Mouse (Mus musculus): ENCODE measurements around the gene Kctd6.

The Kctd6 gene

GRCm38 (mm10) chr14:8214299-8215207, 613 bp downstream of the Kctd6 start:
- peak; percentile 83 for DNase-seq

- DNase-seq = peak; percentile 31
Observed at GRCm38 (mm10) chr14:8215208-8215778, 1.4 kb downstream of the Kctd6 start.

DNA sequence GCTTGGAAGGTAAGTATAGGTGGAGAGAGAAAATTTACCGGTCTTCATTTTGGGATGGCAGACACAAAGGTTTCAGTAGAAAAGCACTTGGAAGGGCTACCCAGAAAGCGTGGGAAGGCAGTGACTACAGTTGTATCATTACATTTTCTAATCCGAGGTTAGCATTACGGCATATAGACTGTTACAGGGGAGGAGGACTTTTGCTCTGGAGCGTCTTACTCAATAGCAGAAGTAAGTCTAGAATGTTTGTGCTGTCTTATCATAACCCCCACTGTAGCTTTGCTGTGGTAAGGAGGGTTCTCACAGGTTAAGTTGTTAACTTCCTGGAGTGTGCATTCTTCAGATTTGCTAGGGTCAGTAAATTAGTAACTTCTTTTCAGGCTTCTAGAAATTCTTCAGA, 2.2 kb downstream of the Kctd6 start:
- no peak for DNase-seq

- peak; percentile 35 for DNase-seq
Observed at GRCm38 (mm10) chr14:8218238-8218637, 4.3 kb downstream of the Kctd6 start.

DNA sequence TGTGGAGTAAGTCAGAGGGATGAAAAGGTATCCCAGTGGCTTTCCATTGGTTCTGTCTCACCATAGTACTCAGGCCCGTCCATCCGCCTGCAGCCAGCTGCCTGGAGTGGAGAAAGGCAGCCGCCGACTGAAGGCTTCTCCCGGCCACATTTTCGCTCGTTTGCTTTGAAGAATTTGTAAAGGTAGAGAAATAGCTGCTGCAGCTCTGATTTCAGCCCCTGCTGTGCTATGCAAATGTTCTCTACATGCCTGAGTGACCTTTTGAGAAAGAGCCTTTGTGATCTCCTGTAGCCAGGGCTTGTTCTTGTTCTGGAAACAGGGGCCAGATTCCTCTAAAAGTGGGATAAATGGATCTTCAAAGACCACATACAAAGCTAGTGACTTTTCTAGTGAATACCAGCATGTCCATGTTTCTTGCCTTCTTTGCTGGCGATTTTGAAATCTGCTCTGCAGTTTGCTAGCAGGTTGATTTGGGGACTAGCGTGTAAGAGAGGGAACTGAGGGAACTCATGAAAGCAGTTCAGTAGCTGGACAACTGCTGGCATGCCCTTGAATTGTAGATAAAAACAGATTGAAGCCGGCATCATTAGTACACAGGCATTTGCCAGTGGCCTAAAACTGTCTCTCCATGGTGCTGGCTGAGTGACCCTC, 4.9 kb downstream of the Kctd6 start:
- DNase-seq = peak; percentile 57

- no peak for DNase-seq
Observed at GRCm38 (mm10) chr14:8219876-8220275, 5.9 kb downstream of the Kctd6 start.

GRCm38 (mm10) chr14:8220306-8220705, 6.4 kb downstream of the Kctd6 start:
- peak; percentile 47 for DNase-seq

- no peak for DNase-seq
Observed at GRCm38 (mm10) chr14:8220912-8221311, 7.0 kb downstream of the Kctd6 start.

DNA sequence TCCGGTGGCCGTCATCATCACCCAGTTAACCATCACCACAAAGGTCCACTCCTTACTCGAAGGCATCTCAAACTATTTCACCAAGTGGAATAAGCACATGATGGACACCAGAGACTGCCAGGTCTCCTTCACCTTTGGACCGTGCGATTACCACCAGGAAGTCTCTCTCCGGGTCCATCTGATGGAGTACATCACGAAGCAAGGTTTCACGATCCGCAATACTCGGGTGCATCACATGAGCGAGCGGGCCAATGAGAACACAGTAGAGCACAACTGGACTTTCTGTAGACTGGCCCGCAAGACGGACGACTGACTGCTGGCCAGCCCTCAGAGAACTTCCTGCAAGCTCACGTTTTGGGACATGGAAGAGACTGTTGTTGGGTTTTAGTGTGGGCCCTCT, 8.6 kb downstream of the Kctd6 start:
- no peak for DNase-seq

DNA sequence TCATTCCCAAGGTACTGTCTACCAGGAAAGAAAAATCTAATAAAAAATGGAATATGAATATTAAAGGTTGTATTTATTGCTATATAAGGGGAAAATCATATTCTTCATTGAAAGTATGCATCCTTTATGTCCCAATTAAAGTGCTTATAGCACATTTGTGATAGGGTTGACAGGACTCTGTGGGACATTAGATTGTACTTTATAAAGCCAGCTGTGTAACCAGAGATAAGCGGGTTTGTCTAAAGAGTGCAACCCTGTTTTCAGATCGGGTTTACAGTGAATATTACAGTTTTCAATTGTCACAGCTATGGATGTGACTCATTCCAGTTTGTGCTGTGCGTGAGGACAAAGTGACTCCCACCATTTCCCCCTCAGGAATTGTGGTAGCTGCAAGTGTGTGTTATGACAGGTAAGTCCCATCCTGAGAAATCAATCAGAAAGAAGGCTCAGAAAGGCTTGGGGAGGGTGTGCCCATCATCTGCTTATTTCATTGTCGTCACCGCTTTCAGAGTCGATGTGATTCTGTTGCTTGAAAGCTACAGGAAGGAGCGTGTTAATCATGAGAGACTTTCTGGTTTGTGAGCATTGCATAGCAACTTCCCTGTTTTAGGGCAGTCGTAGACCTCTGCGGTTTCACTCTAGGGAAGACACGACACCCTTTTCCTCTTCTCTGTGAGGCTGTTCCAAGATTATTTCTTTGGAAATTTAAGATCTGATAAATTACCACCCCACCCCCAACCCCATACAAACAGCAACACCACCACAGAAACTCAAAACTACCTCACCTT, 9.8 kb downstream of the Kctd6 start:
- no peak for DNase-seq

DNA sequence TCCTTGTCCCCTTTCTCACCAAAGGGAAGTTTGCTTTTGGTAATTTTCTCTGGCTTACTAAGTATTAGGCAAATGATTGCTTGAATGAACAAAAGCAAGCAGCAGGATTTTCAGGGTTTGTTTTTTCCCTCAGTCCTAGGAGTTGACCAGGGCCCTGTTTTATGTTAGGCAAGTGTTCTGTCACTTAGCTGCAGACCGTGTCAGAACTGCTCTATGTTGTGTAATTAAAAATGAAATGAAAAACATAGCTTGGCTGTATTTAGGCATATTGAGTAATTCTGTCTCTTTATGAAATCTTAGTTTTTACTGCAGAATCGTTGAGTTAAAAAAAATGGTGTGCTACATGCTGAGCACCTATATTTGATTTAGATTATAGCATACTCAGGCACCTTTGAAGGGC, 10.9 kb downstream of the Kctd6 start:
- no peak for DNase-seq

GRCm38 (mm10) chr14:8229367-8230019, 15.6 kb downstream of the Kctd6 start:
- no peak for DNase-seq

- no peak for DNase-seq
Observed at GRCm38 (mm10) chr14:8232155-8232910, 18.4 kb downstream of the Kctd6 start.

GRCm38 (mm10) chr14:8233252-8233651, 19.3 kb downstream of the Kctd6 start:
- DNase-seq = no peak

DNA sequence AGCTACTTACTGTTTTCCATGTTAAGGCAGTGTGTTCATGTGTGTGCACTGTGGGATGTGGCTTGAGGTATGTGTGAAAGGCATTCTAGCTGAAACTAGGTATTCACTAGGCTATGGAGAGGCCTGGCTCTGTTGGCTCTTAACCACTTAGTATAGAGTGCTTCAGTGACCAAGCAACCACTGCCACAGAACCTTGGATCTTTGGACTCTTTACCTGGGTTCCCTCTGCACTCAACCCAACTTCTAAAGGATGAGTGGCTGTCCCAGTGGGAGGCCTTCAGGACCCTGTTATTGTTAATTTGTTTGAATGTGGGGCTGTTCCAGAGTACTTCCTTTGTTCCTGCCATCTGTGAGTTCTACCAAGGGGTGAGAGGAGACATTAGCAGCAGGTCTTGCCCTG, 27.9 kb downstream of the Kctd6 start:
- DNase-seq = no peak

DNA sequence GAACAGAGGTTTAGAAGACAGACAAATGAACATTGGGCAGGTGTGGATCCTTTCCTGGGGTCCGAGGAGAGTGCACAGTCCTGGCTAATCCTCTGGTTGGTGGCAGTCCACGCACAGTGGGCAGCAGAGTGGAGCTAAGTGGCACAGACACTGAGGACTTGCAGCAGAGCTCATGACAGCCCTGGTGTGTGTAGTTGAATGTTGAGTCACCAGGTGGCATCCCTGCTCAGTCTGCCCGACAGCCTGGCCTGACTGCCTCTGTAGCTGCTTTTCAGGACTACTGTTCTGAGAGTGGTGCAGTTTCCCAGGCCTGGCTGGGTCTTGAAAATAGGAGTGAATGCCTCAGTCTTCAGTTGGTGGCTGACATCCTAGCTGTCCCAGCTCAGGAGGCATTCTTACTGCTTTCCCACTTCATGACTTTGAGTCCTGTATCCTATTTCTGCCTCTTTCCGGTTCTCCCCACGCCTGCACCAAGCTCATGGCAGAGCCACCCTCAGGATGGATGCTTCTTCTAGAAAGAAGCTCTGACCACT, 28.5 kb downstream of the Kctd6 start:
- peak; percentile 31 for DNase-seq

GRCm38 (mm10) chr14:8243136-8243888, 29.4 kb downstream of the Kctd6 start:
- DNase-seq = no peak

GRCm38 (mm10) chr14:8244211-8244611, 30.3 kb downstream of the Kctd6 start:
- no peak for DNase-seq

DNA sequence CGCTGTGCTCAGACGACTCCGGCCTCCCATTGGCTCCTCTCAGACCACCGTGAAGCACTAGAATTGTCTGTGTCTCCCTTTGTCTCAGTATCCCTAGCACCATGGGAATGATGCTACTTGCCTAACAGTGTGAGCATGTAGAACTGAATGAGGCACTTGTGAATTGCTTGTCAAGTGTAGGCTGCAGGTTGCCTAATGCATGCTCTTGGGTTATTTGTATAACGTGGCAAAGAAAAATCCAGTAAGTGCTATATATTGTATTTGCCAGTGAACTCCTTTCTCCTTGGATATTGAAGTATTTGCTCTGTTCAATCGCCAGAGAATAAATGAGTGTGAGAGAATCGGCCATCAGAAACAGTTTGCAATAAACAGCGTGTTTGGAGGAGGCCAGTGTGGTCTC, 32.9 kb downstream of the Kctd6 start:
- no peak for DNase-seq

DNA sequence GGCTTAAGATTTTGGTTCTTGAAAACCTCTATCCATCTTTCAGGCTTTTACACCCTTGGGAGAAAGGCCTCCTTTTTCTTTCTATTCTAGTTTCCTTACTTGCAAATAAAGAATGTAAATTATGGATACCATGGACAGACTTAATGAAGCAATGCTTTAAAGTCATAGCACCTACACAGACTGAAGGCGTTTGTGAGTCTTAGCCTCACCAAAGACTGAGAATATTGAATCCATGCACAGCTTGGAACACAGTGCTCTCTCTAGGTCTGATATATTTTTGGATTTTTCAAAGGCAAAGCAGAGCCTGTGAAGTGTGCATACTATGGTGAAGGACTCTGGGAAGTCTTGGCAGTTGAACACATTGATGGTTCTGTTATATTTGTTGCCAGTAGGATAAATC, 35.3 kb downstream of the Kctd6 start:
- DNase-seq = no peak
